Mouse (Mus musculus): ENCODE data around the gene Ube2r2.

- TF ChIP-seq EP300 (IDR thresholded peaks at IDR 0.05; ENCODE audit: low read depth) = no peak
- TF ChIP-seq CTCF (IDR thresholded peaks at IDR 0.05; ENCODE audit: low read depth) = no peak
These were observed 1.3 kb downstream of the Ube2r2 start for GRCm38 (mm10) chr4:41136811-41137210.
